Mouse (Mus musculus): ENCODE results near the gene Kirrel3. TPM values are rescaled to one million over a fixed set of nuclear protein-coding genes. Genes with fewer than 3 reads are reported as not detected.

Kirrel3 gene
- polyA plus RNA-seq, 1 experiment from 2014 or later = 2.2 TPM

- Histone ChIP-seq H3K27me3 (ENCODE audit: low read depth, poor library complexity, severe bottlenecking) (no peaks in the 10 kb centered on the region), H3K27ac (no peak overlapping the region), H3K4me3 (no peak overlapping the region), H3K9me3 (replicated peaks) (no peaks in the 10 kb centered on the region), H3K4me1 (peaks cover 10% of the 10 kb centered on the region), H3K36me3 (no peaks in the 10 kb centered on the region)
- DNase-seq (ENCODE audit: low spot score) = peak; percentile 88
- 39% methylated on average over 10 of the region's 10 CpGs for WGBS
Observed at GRCm38 (mm10) chr9:34837700-34838462, 352.2 kb downstream of the Kirrel3 start.

GRCm38 (mm10) chr9:34843275-34843965 lies 357.7 kb downstream of the Kirrel3 start:
- Histone ChIP-seq H3K4me3 (no peak overlapping the region), H3K9me3 (replicated peaks) (no peaks in the 10 kb centered on the region), H3K4me1 (peaks cover 10% of the 10 kb centered on the region), H3K36me3 (no peaks in the 10 kb centered on the region), H3K27ac (no peak overlapping the region), H3K27me3 (ENCODE audit: low read depth, poor library complexity, severe bottlenecking) (no peaks in the 10 kb centered on the region)
- WGBS = 78% methylated on average over 10 of the region's 10 CpGs
- no peak for DNase-seq (ENCODE audit: low spot score)

- peaks cover 10% of the 10 kb centered on the region for H3K4me1 ChIP-seq
Observed at GRCm38 (mm10) chr9:34846440-34846839, 360.7 kb downstream of the Kirrel3 start.

GRCm38 (mm10) chr9:34847664-34848063 lies 362.0 kb downstream of the Kirrel3 start:
- 54% methylated on average over 5 of the region's 5 CpGs for WGBS
- no peaks in the 10 kb centered on the region for H3K4me1 ChIP-seq
- peak; percentile 40 for DNase-seq (ENCODE audit: low spot score)
- H3K9me3 ChIP-seq (replicated peaks) = no peaks in the 10 kb centered on the region
- no peak overlapping the region for H3K27ac ChIP-seq
- H3K36me3 ChIP-seq = no peaks in the 10 kb centered on the region
- H3K27me3 ChIP-seq (ENCODE audit: low read depth, poor library complexity, severe bottlenecking) = no peaks in the 10 kb centered on the region
- H3K4me3 ChIP-seq = no peak overlapping the region

More at GRCm38 (mm10) chr9:34846440-34846839, 360.7 kb downstream of the Kirrel3 start:
- Histone ChIP-seq H3K27ac (no peak overlapping the region), H3K9me3 (replicated peaks) (no peaks in the 10 kb centered on the region), H3K36me3 (no peaks in the 10 kb centered on the region), H3K27me3 (ENCODE audit: low read depth, poor library complexity, severe bottlenecking) (no peaks in the 10 kb centered on the region), H3K4me3 (no peak overlapping the region)
- WGBS = 50% methylated on average over 1 of the region's 1 CpGs
- DNase-seq (ENCODE audit: low spot score) = no peak

- Histone ChIP-seq H3K4me3 (no peak overlapping the region), H3K27me3 (ENCODE audit: low read depth, poor library complexity, severe bottlenecking) (no peaks in the 10 kb centered on the region), H3K36me3 (no peaks in the 10 kb centered on the region), H3K9me3 (replicated peaks) (no peaks in the 10 kb centered on the region), H3K27ac (no peak overlapping the region), H3K4me1 (no peaks in the 10 kb centered on the region)
- DNase-seq (ENCODE audit: low spot score) = no peak
- whole genome bisulfite sequencing = 90% methylated on average over 4 of the region's 4 CpGs
Observed at GRCm38 (mm10) chr9:34851136-34851535, 365.4 kb downstream of the Kirrel3 start.

GRCm38 (mm10) chr9:34857575-34857974 lies 371.9 kb downstream of the Kirrel3 start:
- Histone ChIP-seq H3K4me1 (peaks cover 18% of the 10 kb centered on the region), H3K27me3 (ENCODE audit: low read depth, poor library complexity, severe bottlenecking) (0 out of 2 replicates have a peak, but pooled peaks cover 3% of the 10 kb centered on the region), H3K27ac (no peak overlapping the region), H3K9me3 (replicated peaks) (no peaks in the 10 kb centered on the region), H3K4me3 (no peak overlapping the region), H3K36me3 (no peaks in the 10 kb centered on the region)
- WGBS = 63% methylated on average over 9 of the region's 9 CpGs
- peak; percentile 63 for DNase-seq (ENCODE audit: low spot score)

GRCm38 (mm10) chr9:34858071-34858470 lies 372.4 kb downstream of the Kirrel3 start:
- H3K4me3 ChIP-seq = no peak overlapping the region
- no peak overlapping the region for H3K27ac ChIP-seq
- DNase-seq (ENCODE audit: low spot score) = no peak
- H3K36me3 ChIP-seq = no peaks in the 10 kb centered on the region
- WGBS = 93% methylated on average over 10 of the region's 10 CpGs
- H3K4me1 ChIP-seq = peaks cover 18% of the 10 kb centered on the region
- H3K27me3 ChIP-seq (ENCODE audit: low read depth, poor library complexity, severe bottlenecking) = 0 out of 2 replicates have a peak, but pooled peaks cover 3% of the 10 kb centered on the region
- H3K9me3 ChIP-seq (replicated peaks) = no peaks in the 10 kb centered on the region

GRCm38 (mm10) chr9:34860934-34861333 lies 375.2 kb downstream of the Kirrel3 start:
- peaks cover 18% of the 10 kb centered on the region for H3K4me1 ChIP-seq
- WGBS = 37% methylated on average over 4 of the region's 4 CpGs
- 0 out of 2 replicates have a peak, but pooled peaks cover 3% of the 10 kb centered on the region for H3K27me3 ChIP-seq (ENCODE audit: low read depth, poor library complexity, severe bottlenecking)
- DNase-seq (ENCODE audit: low spot score) = no peak
- H3K27ac ChIP-seq = no peak overlapping the region
- H3K4me3 ChIP-seq = no peak overlapping the region
- H3K9me3 ChIP-seq (replicated peaks) = no peaks in the 10 kb centered on the region
- no peaks in the 10 kb centered on the region for H3K36me3 ChIP-seq

GRCm38 (mm10) chr9:34861775-34862174 lies 376.1 kb downstream of the Kirrel3 start:
- Histone ChIP-seq H3K27me3 (ENCODE audit: low read depth, poor library complexity, severe bottlenecking) (0 out of 2 replicates have a peak, but pooled peaks cover 3% of the 10 kb centered on the region), H3K9me3 (replicated peaks) (no peaks in the 10 kb centered on the region), H3K4me1 (peaks cover 18% of the 10 kb centered on the region), H3K36me3 (no peaks in the 10 kb centered on the region), H3K4me3 (no peak overlapping the region), H3K27ac (no peak overlapping the region)
- 58% methylated on average over 2 of the region's 2 CpGs for WGBS
- DNase-seq (ENCODE audit: low spot score) = peak; percentile 59

- Histone ChIP-seq H3K4me3 (no peak overlapping the region), H3K27me3 (ENCODE audit: low read depth, poor library complexity, severe bottlenecking) (0 out of 2 replicates have a peak, but pooled peaks cover 3% of the 10 kb centered on the region), H3K4me1 (peaks cover 14% of the 10 kb centered on the region), H3K27ac (no peak overlapping the region), H3K36me3 (no peaks in the 10 kb centered on the region), H3K9me3 (replicated peaks) (no peaks in the 10 kb centered on the region)
- DNase-seq (ENCODE audit: low spot score) = no peak
- WGBS = 90% methylated on average over 6 of the region's 6 CpGs
Observed at GRCm38 (mm10) chr9:34865606-34866005, 379.9 kb downstream of the Kirrel3 start.

- Histone ChIP-seq H3K36me3 (no peaks in the 10 kb centered on the region), H3K9me3 (replicated peaks) (no peaks in the 10 kb centered on the region), H3K4me3 (no peak overlapping the region), H3K27ac (no peak overlapping the region), H3K4me1 (peaks cover 10% of the 10 kb centered on the region; the same call in 1 of the 2 replicates), H3K27me3 (ENCODE audit: low read depth, poor library complexity, severe bottlenecking) (no peaks in the 10 kb centered on the region)
- no peak for DNase-seq (ENCODE audit: low spot score)
- WGBS = 75% methylated on average over 15 of the region's 15 CpGs
Observed at GRCm38 (mm10) chr9:34871316-34871966, 385.7 kb downstream of the Kirrel3 start.

GRCm38 (mm10) chr9:34875238-34875637 lies 389.5 kb downstream of the Kirrel3 start:
- H3K9me3 ChIP-seq (replicated peaks) = no peaks in the 10 kb centered on the region
- H3K4me3 ChIP-seq = no peak overlapping the region
- DNase-seq (ENCODE audit: low spot score) = no peak
- no peaks in the 10 kb centered on the region for H3K27me3 ChIP-seq (ENCODE audit: low read depth, poor library complexity, severe bottlenecking)
- WGBS = 85% methylated on average over 6 of the region's 6 CpGs
- peak overlapping the region; percentile 26; the same call in 1 of the 2 replicates for H3K27ac ChIP-seq
- no peaks in the 10 kb centered on the region for H3K36me3 ChIP-seq
- H3K4me1 ChIP-seq = peaks cover 10% of the 10 kb centered on the region; the same call in 1 of the 2 replicates

- no peak for DNase-seq (ENCODE audit: low spot score)
- Histone ChIP-seq H3K36me3 (no peaks in the 10 kb centered on the region), H3K27ac (no peak overlapping the region), H3K4me3 (no peak overlapping the region), H3K9me3 (replicated peaks) (no peaks in the 10 kb centered on the region), H3K4me1 (peaks cover 10% of the 10 kb centered on the region), H3K27me3 (ENCODE audit: low read depth, poor library complexity, severe bottlenecking) (no peaks in the 10 kb centered on the region)
- 85% methylated on average over 3 of the region's 3 CpGs for WGBS
Observed at GRCm38 (mm10) chr9:34877186-34877585, 391.5 kb downstream of the Kirrel3 start.
